Mouse (Mus musculus) adrenal gland, adult 10 weeks (tissue): Measurements from ENCODE around the gene Zfyve1. TPM values are rescaled to one million over a fixed set of nuclear protein-coding genes. Genes with fewer than 3 reads are reported as not detected.

Experiments used
- polyA plus RNA-seq: library from polyadenylated mRNA; stranded (reverse); fragments of 350-450 nt; fragmentation: Illumina TruSeq; extraction: RNeasy Lipid Tissue Mini Kit (QIAGEN cat#74804); gene quantifications from one replicate; pipeline ENCODE4 v1.2.3, GENCODE M21; 2014; ENCODE audit warnings: low read depth, low replicate concordance

Zfyve1 gene
- polyA plus RNA-seq = 11.3 TPM

GRCm38 (mm10) chr12:83597025-83597501 lies at the start of gene Zfyve1:
TSS of gene Zfyve1 (minus strand) at chr12:83597222.

GRCm38 (mm10) chr12:83630936-83631335 lies 33.9 kb upstream of the Zfyve1 start, which contains the start of gene Rbm25:
TSS of gene Rbm25 (plus strand) at chr12:83631236.

GRCm38 (mm10) chr12:83520311-83520890 lies 76.6 kb downstream of the Zfyve1 start, which contains the start of gene Dcaf4:
TSS of gene Dcaf4 (plus strand) at chr12:83520466.

Other genes starting within 250 kb of the Zfyve1 start
- gene Dpf3, start 109.5 kb downstream of the Zfyve1 start, polyA plus RNA-seq = 6.1 TPM
- gene Dcaf4, start 76.8 kb downstream of the Zfyve1 start, polyA plus RNA-seq = 7.2 TPM
- 233 TPM for gene Rbm25, start 34.0 kb upstream of the Zfyve1 start, polyA plus RNA-seq
- 36.4 TPM for gene Psen1, start 90.9 kb upstream of the Zfyve1 start, polyA plus RNA-seq
- gene Papln, start 166.4 kb upstream of the Zfyve1 start, polyA plus RNA-seq = 0.35 TPM